Mouse (Mus musculus) CH12.LX (cell line): ENCODE data around the gene Nkg7. TPM values are rescaled to one million over a fixed set of nuclear protein-coding genes. Genes with fewer than 3 reads are reported as not detected.

Source experiments
- DNase-seq: peaks from one replicate; pipeline ENCODE4 v3.0.0-alpha.2; 2013; ENCODE audit errors: extremely low read depth
- H3K27ac ChIP-seq: 2 replicates; pipeline ENCODE4 v1.5.1; 2012; ENCODE audit warnings: low read depth, mild to moderate bottlenecking, control low read depth, moderate library complexity; ENCODE audit not compliant: insufficient read depth
- H3K27me3 ChIP-seq: replicated peaks from 2 replicates; pipeline ENCODE3; 2012; ENCODE audit warnings: inconsistent platforms
- H3K36me3 ChIP-seq, 2 experiments: replicated peaks in 1 of 2; 2 replicates each; pipeline versions ENCODE3 to v1.6.1; 2012; ENCODE audit warnings: inconsistent platforms in 1 of 2, low read length in 1 of 2, mild to moderate bottlenecking in 1 of 2, mixed read lengths in 1 of 2, moderate library complexity in 1 of 2; ENCODE audit not compliant: control insufficient read depth in 1 of 2, insufficient read depth in 1 of 2
- H3K4me1 ChIP-seq, 2 experiments: 2 replicates each; pipeline ENCODE4 v1.6.1; 2012; ENCODE audit warnings: inconsistent platforms in 1 of 2, moderate library complexity in 1 of 2; ENCODE audit not compliant: insufficient read depth in 2 of 2, control insufficient read depth in 1 of 2
- H3K4me2 ChIP-seq: 2 replicates; pipeline ENCODE4 v1.6.1; 2012; ENCODE audit warnings: low read depth, mild to moderate bottlenecking, control low read depth; ENCODE audit not compliant: poor library complexity, insufficient read depth, severe bottlenecking
- H3K4me3 ChIP-seq, 3 experiments: fragments of 150-350 bp in 1 of 3; sonication (generic) in 1 of 3; replicated peaks in 1 of 3; 2 replicates each; pipeline versions ENCODE3 to v1.5.1; 2011 to 2012; ENCODE audit warnings: low read depth in 2 of 3, low read length in 2 of 3, mild to moderate bottlenecking in 2 of 3, moderate library complexity in 2 of 3, control low read depth in 1 of 3, improper control_type of control experiment in 1 of 3, inconsistent platforms in 1 of 3, mixed read lengths in 1 of 3; ENCODE audit not compliant: poor library complexity in 1 of 3
- H3K79me2 ChIP-seq: replicated peaks from 2 replicates; pipeline ENCODE4 v1.6.1; 2012; ENCODE audit warnings: mild to moderate bottlenecking, moderate library complexity; ENCODE audit not compliant: control insufficient read depth, poor library complexity, insufficient read depth, severe bottlenecking; ENCODE audit errors: extremely low read depth
- H3K9ac ChIP-seq: 2 replicates; pipeline ENCODE4 v1.6.1; 2012; ENCODE audit warnings: low read depth, mild to moderate bottlenecking, control low read depth, moderate library complexity; ENCODE audit not compliant: insufficient read depth
- H3K9me3 ChIP-seq: replicated peaks from 2 replicates; pipeline ENCODE3; 2012; ENCODE audit warnings: low read length, inconsistent platforms, mixed read lengths
- BHLHE40 ChIP-seq: IDR thresholded peaks from 2 replicates; pipeline ENCODE4 v1.6.1; 2011; ENCODE audit warnings: mild to moderate bottlenecking, low read depth, low read length, improper control_type of control experiment
- CHD1 ChIP-seq: IDR thresholded peaks from 2 replicates; pipeline ENCODE4 v1.6.1; 2012; ENCODE audit warnings: low read depth, low read length, improper control_type of control experiment, inconsistent platforms
- CHD2 ChIP-seq: IDR thresholded peaks from 2 replicates; pipeline ENCODE4 v1.6.1; 2011; ENCODE audit warnings: low read length, improper control_type of control experiment
- CTCF ChIP-seq, 2 experiments: IDR thresholded peaks in 1 of 2; conservative IDR thresholded peaks in 1 of 2; 2 replicates each; pipeline ENCODE4 v1.5.1; 2011 to 2012; ENCODE audit warnings: low read depth in 2 of 2, low read length in 2 of 2, improper control_type of control experiment in 1 of 2, inconsistent platforms in 1 of 2, mild to moderate bottlenecking in 1 of 2, moderate library complexity in 1 of 2
- E2F4 ChIP-seq: IDR thresholded peaks from 2 replicates; pipeline ENCODE4 v1.6.1; 2011; ENCODE audit warnings: low read depth, low read length, improper control_type of control experiment; ENCODE audit not compliant: insufficient replicate concordance
- ELF1 ChIP-seq: IDR thresholded peaks from 2 replicates; pipeline ENCODE4 v1.6.1; 2014; ENCODE audit warnings: low read depth, mild to moderate bottlenecking, inconsistent platforms, low read length, improper control_type of control experiment
- EP300 ChIP-seq: IDR thresholded peaks from 2 replicates; pipeline ENCODE4 v1.6.1; 2011; ENCODE audit warnings: low read length, improper control_type of control experiment
- ETS1 ChIP-seq: conservative IDR thresholded peaks from 2 replicates; pipeline ENCODE4 v1.6.1; 2012; ENCODE audit warnings: low read depth, mild to moderate bottlenecking, inconsistent platforms, low read length, improper control_type of control experiment, moderate library complexity
- GABPA ChIP-seq: IDR thresholded peaks from 2 replicates; pipeline ENCODE4 v1.6.1; 2012; ENCODE audit warnings: low read depth, low read length, improper control_type of control experiment, inconsistent platforms; ENCODE audit not compliant: insufficient replicate concordance
- HCFC1 ChIP-seq: IDR thresholded peaks from 2 replicates; pipeline ENCODE4 v1.6.1; 2012; ENCODE audit warnings: low read depth, mild to moderate bottlenecking, inconsistent platforms, low read length, improper control_type of control experiment
- IRF4 ChIP-seq: IDR thresholded peaks from 2 replicates; pipeline ENCODE4 v1.6.1; 2014; ENCODE audit warnings: low read depth, mild to moderate bottlenecking, inconsistent platforms, low read length, improper control_type of control experiment
- JUN ChIP-seq: IDR thresholded peaks from 2 replicates; pipeline ENCODE4 v1.6.1; 2011; ENCODE audit warnings: low read depth, mild to moderate bottlenecking, low read length, improper control_type of control experiment, moderate library complexity; ENCODE audit not compliant: insufficient read depth
- JUND ChIP-seq: conservative IDR thresholded peaks from 2 replicates; pipeline ENCODE4 v1.6.1; 2011; ENCODE audit warnings: low read depth, low read length, improper control_type of control experiment
- KAT2A ChIP-seq: IDR thresholded peaks from 2 replicates; pipeline ENCODE4 v1.6.1; 2012; ENCODE audit warnings: low read length, improper control_type of control experiment, inconsistent platforms; ENCODE audit not compliant: insufficient replicate concordance
- MAFK ChIP-seq: IDR thresholded peaks from 2 replicates; pipeline ENCODE4 v1.6.1; 2011; ENCODE audit warnings: low read length, improper control_type of control experiment; ENCODE audit not compliant: insufficient replicate concordance
- MAX ChIP-seq: IDR thresholded peaks from 2 replicates; pipeline ENCODE4 v1.6.1; 2011; ENCODE audit warnings: low read length, improper control_type of control experiment
- MAZ ChIP-seq: IDR thresholded peaks from 2 replicates; pipeline ENCODE4 v1.6.1; 2012; ENCODE audit warnings: low read depth, mild to moderate bottlenecking, inconsistent platforms, low read length, improper control_type of control experiment, moderate library complexity
- MEF2A ChIP-seq: IDR thresholded peaks from 2 replicates; pipeline ENCODE4 v1.6.1; 2014; ENCODE audit warnings: low read depth, mild to moderate bottlenecking, inconsistent platforms, low read length, improper control_type of control experiment, borderline replicate concordance
- MXI1 ChIP-seq: IDR thresholded peaks from 2 replicates; pipeline ENCODE4 v1.6.1; 2011; ENCODE audit warnings: mild to moderate bottlenecking, low read depth, low read length, improper control_type of control experiment
- MYC ChIP-seq: IDR thresholded peaks from 2 replicates; pipeline ENCODE4 v1.6.1; 2011; ENCODE audit warnings: low read depth, mild to moderate bottlenecking, improper control_type of control experiment, low read length
- NELFE ChIP-seq: IDR thresholded peaks from 2 replicates; pipeline ENCODE4 v1.6.1; 2011; ENCODE audit warnings: low read depth, low read length, improper control_type of control experiment
- NRF1 ChIP-seq: IDR thresholded peaks from 2 replicates; pipeline ENCODE4 v1.6.1; 2014; ENCODE audit warnings: low read depth, mild to moderate bottlenecking, inconsistent platforms, low read length, improper control_type of control experiment, moderate library complexity
- PAX5 ChIP-seq: IDR thresholded peaks from 2 replicates; pipeline ENCODE4 v1.6.1; 2012; ENCODE audit warnings: low read length, inconsistent platforms, mixed read lengths
- POLR2A ChIP-seq: IDR thresholded peaks from 2 replicates; pipeline ENCODE4 v1.6.1; 2011; ENCODE audit warnings: low read depth, mild to moderate bottlenecking, improper control_type of control experiment, low read length
- POLR2AphosphoS2 ChIP-seq: IDR thresholded peaks from 2 replicates; pipeline ENCODE4 v1.6.1; 2011; ENCODE audit warnings: low read depth, low read length, improper control_type of control experiment
- RAD21 ChIP-seq: IDR thresholded peaks from 2 replicates; pipeline ENCODE4 v1.6.1; 2011; ENCODE audit warnings: low read depth, mild to moderate bottlenecking, low read length, improper control_type of control experiment, moderate library complexity
- RCOR1 ChIP-seq: conservative IDR thresholded peaks from 2 replicates; pipeline ENCODE4 v1.6.1; 2012; ENCODE audit warnings: low read depth, mild to moderate bottlenecking, inconsistent platforms, low read length, improper control_type of control experiment
- SIN3A ChIP-seq: IDR thresholded peaks from 2 replicates; pipeline ENCODE4 v1.6.1; 2012; ENCODE audit warnings: low read length, improper control_type of control experiment, inconsistent platforms
- SMC3 ChIP-seq: IDR thresholded peaks from 2 replicates; pipeline ENCODE4 v1.6.1; 2011; ENCODE audit warnings: low read depth, low read length, improper control_type of control experiment
- TBP ChIP-seq: conservative IDR thresholded peaks from 2 replicates; pipeline ENCODE4 v1.6.1; 2011; ENCODE audit warnings: low read depth, low read length, improper control_type of control experiment
- TCF12 ChIP-seq: IDR thresholded peaks from 2 replicates; pipeline ENCODE4 v1.6.1; 2014; ENCODE audit warnings: low read depth, mild to moderate bottlenecking, inconsistent platforms, low read length, improper control_type of control experiment
- UBTF ChIP-seq: IDR thresholded peaks from 2 replicates; pipeline ENCODE4 v1.6.1; 2012; ENCODE audit warnings: low read depth, mild to moderate bottlenecking, inconsistent platforms, low read length, improper control_type of control experiment, moderate library complexity
- USF1 ChIP-seq: IDR thresholded peaks from 2 replicates; pipeline ENCODE4 v1.6.1; 2014; ENCODE audit warnings: low read depth, mild to moderate bottlenecking, inconsistent platforms, low read length, improper control_type of control experiment
- USF2 ChIP-seq: conservative IDR thresholded peaks from 2 replicates; pipeline ENCODE4 v1.6.1; 2011; ENCODE audit warnings: low read depth, low read length, improper control_type of control experiment
- ZC3H11A ChIP-seq: IDR thresholded peaks from 2 replicates; pipeline ENCODE4 v1.6.1; 2012; ENCODE audit warnings: low read depth, mild to moderate bottlenecking, inconsistent platforms, low read length, improper control_type of control experiment
- ZKSCAN1 ChIP-seq: IDR thresholded peaks from 2 replicates; pipeline ENCODE4 v1.6.1; 2012; ENCODE audit warnings: low read depth, inconsistent platforms, low read length, improper control_type of control experiment, borderline replicate concordance
- ZMIZ1 ChIP-seq: IDR thresholded peaks from 2 replicates; pipeline ENCODE4 v1.6.1; 2012; ENCODE audit warnings: low read depth, mild to moderate bottlenecking, inconsistent platforms, low read length, improper control_type of control experiment
- ZNF384 ChIP-seq: IDR thresholded peaks from 2 replicates; pipeline ENCODE4 v1.6.1; 2012; ENCODE audit warnings: low read depth, low read length, improper control_type of control experiment, inconsistent platforms
- dilution Hi-C: fragments of 300-500 bp; cut with MboI; formaldehyde crosslinking; loops from 2 replicates; pipeline ENCODE4 v1.14.3; 2020; ENCODE audit warnings: low sequenced_read_pairs; ENCODE audit not compliant: extremely low pct_unique_long_range_greater_than_20kb, extremely low pct_ligation_motif_present
- in situ Hi-C: fragments of 300-500 bp; cut with MboI; formaldehyde crosslinking; loops from 3 replicates; pipeline ENCODE4 v1.14.3; 2019; ENCODE audit warnings: low sequenced_read_pairs, low pct_ligation_motif_present, low pct_unique_long_range_greater_than_20kb, mixed read lengths
- polyA plus RNA-seq: library from polyadenylated mRNA; unstranded; fragments of >175 nt; gene quantifications from 2 replicates; pipeline ENCODE4 v1.2.1, GENCODE M21; 2012; ENCODE audit warnings: low read depth; ENCODE audit not compliant: insufficient read length
- total RNA-seq, 2 experiments: library from RNA; depleted of rRNA; stranded (reverse); fragments of 300-350 nt in 1 of 2; fragments of >200 nt in 1 of 2; gene quantifications; 2 replicates each; pipeline ENCODE4 v1.2.3; 2012 to 2014

The Nkg7 gene
- total and polyA plus RNA-seq, 3 experiments: not detected

DNA sequence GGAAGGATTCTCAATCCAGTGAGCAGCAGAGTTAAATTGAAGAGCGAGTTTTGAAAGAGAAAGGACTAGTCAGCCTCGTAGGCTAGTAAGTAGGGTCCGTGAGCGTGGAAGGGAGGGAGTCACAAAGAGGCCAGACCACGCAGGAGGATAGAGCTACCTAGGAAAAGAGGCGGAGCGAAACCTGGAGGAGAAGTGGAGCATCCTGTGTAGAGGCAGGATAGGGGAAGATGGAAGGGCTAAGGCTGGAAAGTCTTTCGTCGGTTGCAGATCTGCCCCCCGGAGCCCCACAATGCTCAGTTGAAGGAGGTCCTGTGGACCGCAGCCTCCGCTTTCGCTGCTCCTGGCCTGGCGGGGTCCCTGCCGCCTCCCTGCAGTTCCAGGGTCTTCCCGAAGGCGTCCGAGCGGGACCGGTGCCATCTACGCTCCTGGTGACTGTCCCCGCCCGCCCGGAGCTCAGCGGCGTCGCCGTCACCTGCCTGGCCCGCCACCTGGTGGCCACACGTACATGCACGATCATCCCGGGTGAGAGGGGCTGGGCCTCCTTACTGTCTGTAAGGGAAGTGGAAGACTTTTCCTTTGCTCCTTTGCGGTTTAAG, 29.3 kb downstream of the Nkg7 start:
- no peaks in the 10 kb centered on the region for H3K9me3 ChIP-seq
- H3K36me3 ChIP-seq: no peaks in the 10 kb centered on the region
- H3K4me2 ChIP-seq: peak overlapping the region; percentile 68
- H3K27me3 ChIP-seq: no peaks in the 10 kb centered on the region
- in situ Hi-C loops: loop anchor here (10.0 kb wide), 2 partner anchors 121 to 181 kb away; no protein-coding TSS in a partner anchor
- H3K9ac ChIP-seq: no peak overlapping the region
- no peaks in the 10 kb centered on the region for H3K79me2 ChIP-seq
- peak; percentile 76 for DNase-seq
- H3K27ac ChIP-seq: no peak overlapping the region
- peaks cover 3 to 8% of the 10 kb centered on the region in 2 experiments; a peak in 3 of 4 replicates for H3K4me1 ChIP-seq
- TF ChIP-seq TCF12: no peak
- TF ChIP-seq EP300: no peak
- peak; percentile 19; the same call in 1 of the 2 replicates for TF ChIP-seq ELF1
- no peak for TF ChIP-seq ETS1
- TF ChIP-seq UBTF: no peak
- TF ChIP-seq CHD2: no peak
- peak; percentile 21; the same call in 1 of the 2 replicates for TF ChIP-seq MAX
- no peak for TF ChIP-seq POLR2AphosphoS2
- TF ChIP-seq NRF1: no peak
- no peak for TF ChIP-seq POLR2A
- no peak for TF ChIP-seq RCOR1
- no peak for TF ChIP-seq USF1
- TF ChIP-seq ZNF384: no peak
- TF ChIP-seq TBP: no peak
- TF ChIP-seq MAFK: no peak
- no peak for TF ChIP-seq GABPA
- TF ChIP-seq ZKSCAN1: no peak
- peak; percentile 96 for TF ChIP-seq SMC3
- TF ChIP-seq ZC3H11A: peak; percentile 42; the same call in 1 of the 2 replicates
- TF ChIP-seq ZMIZ1: no peak
- TF ChIP-seq NELFE: peak; percentile 49; the same call in 1 of the 2 replicates
- TF ChIP-seq HCFC1: no peak
- peak; percentile 90 for TF ChIP-seq MAZ
- TF ChIP-seq JUND: no peak
- TF ChIP-seq BHLHE40: peak; percentile 69; the same call in 1 of the 2 replicates
- no peak for TF ChIP-seq USF2
- no peak for TF ChIP-seq PAX5
- TF ChIP-seq SIN3A: no peak
- TF ChIP-seq RAD21: peak; percentile 75
- TF ChIP-seq CTCF (conservative IDR thresholded peaks at IDR 0.05 in 1 of 2, IDR thresholded peaks at IDR 0.05 in 1 of 2; ENCODE audit: low read depth in 2 of 2, low read length in 2 of 2): peak; percentile 31 to 97; a peak in 2 of 4 replicates
- no peak for TF ChIP-seq JUN
- TF ChIP-seq KAT2A: no peak
- TF ChIP-seq IRF4: no peak
- no peak for TF ChIP-seq CHD1
- no peak for TF ChIP-seq MYC
- TF ChIP-seq E2F4: no peak
- no peak for TF ChIP-seq MEF2A
- 0 out of 2 replicates have a peak, but pooled peaks have one; percentile 42 for TF ChIP-seq MXI1
- dilution Hi-C loops: no loop called here
- H3K4me3 ChIP-seq: peak overlapping the region; percentile 60 to 68 (median 66)
